Mouse (Mus musculus) liver, embryonic 15.5 days (tissue): ENCODE results near the gene Rnf157. TPM values are rescaled to one million over a fixed set of nuclear protein-coding genes. Genes with fewer than 3 reads are reported as not detected.

ENCODE experiments used
- ATAC-seq: fragments of 200-750 bp; cut with Nextera tagmentation; 2 replicates; pipeline ENCODE4 v1.8.0; 2017; ENCODE audit warnings: moderate number of reproducible peaks, mild to moderate bottlenecking, moderate library complexity; ENCODE audit not compliant: insufficient read depth
- H3K27ac ChIP-seq: fragments of 300-500 bp; sonication (generic); replicated peaks from 2 replicates; pipeline ENCODE4 v1.5.1; 2015; ENCODE audit warnings: mild to moderate bottlenecking, inconsistent platforms
- H3K27me3 ChIP-seq: fragments of 300-500 bp; sonication (generic); 2 replicates; pipeline ENCODE4 v1.6.1; 2015; ENCODE audit warnings: mild to moderate bottlenecking, inconsistent platforms
- H3K36me3 ChIP-seq: fragments of 300-500 bp; sonication (generic); replicated peaks from 2 replicates; pipeline ENCODE4 v1.6.1; 2015; ENCODE audit warnings: moderate library complexity, mild to moderate bottlenecking, inconsistent platforms
- H3K4me1 ChIP-seq: fragments of 300-500 bp; sonication (generic); replicated peaks from 2 replicates; pipeline ENCODE4 v1.6.1; 2015; ENCODE audit warnings: inconsistent platforms
- H3K4me2 ChIP-seq: fragments of 300-500 bp; sonication (generic); 2 replicates; pipeline ENCODE4 v1.6.1; 2015; ENCODE audit warnings: moderate library complexity, mild to moderate bottlenecking, inconsistent platforms
- H3K4me3 ChIP-seq: fragments of 300-500 bp; sonication (generic); replicated peaks from 2 replicates; pipeline ENCODE4 v1.5.1; 2015; ENCODE audit warnings: mild to moderate bottlenecking, inconsistent platforms
- H3K9ac ChIP-seq: fragments of 300-500 bp; sonication (generic); 2 replicates; pipeline ENCODE4 v1.6.1; 2015; ENCODE audit warnings: moderate library complexity, mild to moderate bottlenecking, inconsistent platforms
- H3K9me3 ChIP-seq: fragments of 300-500 bp; sonication (generic); replicated peaks from 2 replicates; pipeline ENCODE4 v1.6.1; 2016; ENCODE audit warnings: inconsistent platforms
- WGBS: fragments of 180-500 bp; shearing (Covaris S2); methylation state at CpG from one replicate; pipeline ENCODE4 v1.1.7; 2015; ENCODE audit warnings: mixed read lengths; ENCODE audit not compliant: insufficient replicate concordance; 5-methylcytosine and 5-hydroxymethylcytosine counted together
- polyA plus RNA-seq: library from polyadenylated mRNA; unstranded; fragments of >200 nt; fragmentation: Nextera tagmentation; extraction: Ambion mirVana; gene quantifications from 2 replicates; pipeline ENCODE4 v1.2.1, GENCODE M21; 2015

Rnf157 gene
- polyA plus RNA-seq, 1 experiment from 2014 or later: 1.4 TPM

- Histone ChIP-seq H3K4me1 (0 out of 2 replicates have a peak, but pooled peaks cover 3% of the 10 kb centered on the region), H3K36me3 (no peaks in the 10 kb centered on the region), H3K4me3 (no peak overlapping the region), H3K9ac (no peak overlapping the region), H3K27me3 (no peaks in the 10 kb centered on the region), H3K4me2 (no peak overlapping the region), H3K27ac (no peak overlapping the region), H3K9me3 (no peaks in the 10 kb centered on the region)
- 64% methylated on average over 17 of the region's 17 CpGs for WGBS
- no peak for ATAC-seq
Measured at GRCm38 (mm10) chr11:116354521-116354920, 58.3 kb downstream of the Rnf157 start.

- no peaks in the 10 kb centered on the region for H3K9me3 ChIP-seq
- WGBS: 65% methylated on average over 8 of the region's 8 CpGs
- H3K4me2 ChIP-seq: no peak overlapping the region
- H3K27ac ChIP-seq: no peak overlapping the region
- no peaks in the 10 kb centered on the region for H3K36me3 ChIP-seq
- H3K4me3 ChIP-seq: no peak overlapping the region
- no peaks in the 10 kb centered on the region for H3K27me3 ChIP-seq
- no peak overlapping the region for H3K9ac ChIP-seq
- H3K4me1 ChIP-seq: 0 out of 2 replicates have a peak, but pooled peaks cover 3% of the 10 kb centered on the region
- ATAC-seq: no peak
Measured at GRCm38 (mm10) chr11:116353535-116353934, 59.3 kb downstream of the Rnf157 start.

GRCm38 (mm10) chr11:116351294-116351693, 61.5 kb downstream of the Rnf157 start:
- H3K27ac ChIP-seq: no peak overlapping the region
- no peaks in the 10 kb centered on the region for H3K36me3 ChIP-seq
- H3K9me3 ChIP-seq: no peaks in the 10 kb centered on the region
- H3K9ac ChIP-seq: no peak overlapping the region
- ATAC-seq: no peak
- no peaks in the 10 kb centered on the region for H3K27me3 ChIP-seq
- H3K4me1 ChIP-seq: 0 out of 2 replicates have a peak, but pooled peaks cover 3% of the 10 kb centered on the region
- no peak overlapping the region for H3K4me3 ChIP-seq
- WGBS: 63% methylated on average over 5 of the region's 5 CpGs
- H3K4me2 ChIP-seq: no peak overlapping the region

- H3K27ac ChIP-seq: no peak overlapping the region
- H3K4me1 ChIP-seq: no peaks in the 10 kb centered on the region
- no peaks in the 10 kb centered on the region for H3K36me3 ChIP-seq
- H3K27me3 ChIP-seq: no peaks in the 10 kb centered on the region
- H3K9me3 ChIP-seq: no peaks in the 10 kb centered on the region
- H3K4me3 ChIP-seq: no peak overlapping the region
- no peak overlapping the region for H3K9ac ChIP-seq
- ATAC-seq: no peak
- WGBS: 68% methylated on average over 5 of the region's 5 CpGs
- no peak overlapping the region for H3K4me2 ChIP-seq
Measured at GRCm38 (mm10) chr11:116347955-116348354, 64.9 kb downstream of the Rnf157 start.

- Histone ChIP-seq H3K36me3 (no peaks in the 10 kb centered on the region), H3K4me3 (no peak overlapping the region), H3K4me1 (no peaks in the 10 kb centered on the region), H3K9me3 (no peaks in the 10 kb centered on the region), H3K27me3 (no peaks in the 10 kb centered on the region), H3K27ac (no peak overlapping the region), H3K4me2 (no peak overlapping the region), H3K9ac (no peak overlapping the region)
- 65% methylated on average over 7 of the region's 7 CpGs for WGBS
- no peak for ATAC-seq
Measured at GRCm38 (mm10) chr11:116347012-116347411, 65.8 kb downstream of the Rnf157 start.

GRCm38 (mm10) chr11:116342069-116342791, 70.6 kb downstream of the Rnf157 start:
- Histone ChIP-seq H3K4me1 (peaks cover 10% of the 10 kb centered on the region; the same call in 1 of the 2 replicates), H3K4me2 (no peak overlapping the region), H3K4me3 (no peak overlapping the region), H3K9ac (no peak overlapping the region), H3K27ac (no peak overlapping the region), H3K27me3 (peaks cover 16% of the 10 kb centered on the region), H3K9me3 (no peaks in the 10 kb centered on the region), H3K36me3 (no peaks in the 10 kb centered on the region)
- ATAC-seq: no peak
- WGBS: 70% methylated on average over 25 of the region's 25 CpGs

- H3K4me2 ChIP-seq: no peak overlapping the region
- no peak for ATAC-seq
- no peaks in the 10 kb centered on the region for H3K9me3 ChIP-seq
- WGBS: 33% methylated on average over 6 of the region's 6 CpGs
- peaks cover 41% of the 10 kb centered on the region for H3K4me1 ChIP-seq
- H3K27ac ChIP-seq: no peak overlapping the region
- no peak overlapping the region for H3K4me3 ChIP-seq
- peaks cover 63% of the 10 kb centered on the region for H3K27me3 ChIP-seq
- no peak overlapping the region for H3K9ac ChIP-seq
- H3K36me3 ChIP-seq: no peaks in the 10 kb centered on the region
Measured at GRCm38 (mm10) chr11:116337531-116337930, 75.3 kb downstream of the Rnf157 start.

- H3K9ac ChIP-seq: no peak overlapping the region
- ATAC-seq: no peak
- no peak overlapping the region for H3K4me3 ChIP-seq
- WGBS: 45% methylated on average over 12 of the region's 12 CpGs
- H3K4me1 ChIP-seq: peaks cover 45% of the 10 kb centered on the region
- no peaks in the 10 kb centered on the region for H3K36me3 ChIP-seq
- no peak overlapping the region for H3K4me2 ChIP-seq
- H3K27me3 ChIP-seq: peaks cover 68% of the 10 kb centered on the region
- H3K27ac ChIP-seq: no peak overlapping the region
- no peaks in the 10 kb centered on the region for H3K9me3 ChIP-seq
Measured at GRCm38 (mm10) chr11:116337000-116337399, 75.8 kb downstream of the Rnf157 start.

- 75% methylated on average over 4 of the region's 4 CpGs for WGBS
- H3K9me3 ChIP-seq: no peaks in the 10 kb centered on the region
- ATAC-seq: no peak
- peaks cover 43% of the 10 kb centered on the region for H3K4me1 ChIP-seq
- H3K4me3 ChIP-seq: no peak overlapping the region
- no peak overlapping the region for H3K27ac ChIP-seq
- peaks cover 74% of the 10 kb centered on the region for H3K27me3 ChIP-seq
- no peak overlapping the region for H3K9ac ChIP-seq
- no peaks in the 10 kb centered on the region for H3K36me3 ChIP-seq
- H3K4me2 ChIP-seq: no peak overlapping the region
Measured at GRCm38 (mm10) chr11:116336393-116336792, 76.4 kb downstream of the Rnf157 start.

- peak; percentile 58 for ATAC-seq
- Histone ChIP-seq H3K4me3 (peak within 1 kb of the TSS; percentile 63), H3K36me3 (no peaks in the 10 kb centered on the region), H3K27ac (no peak within 1 kb of the TSS), H3K4me2 (peak within 1 kb of the TSS; percentile 93), H3K27me3 (peaks cover 76% of the 10 kb centered on the region), H3K4me1 (peaks cover 43% of the 10 kb centered on the region), H3K9ac (peak within 1 kb of the TSS; percentile 41), H3K9me3 (no peaks in the 10 kb centered on the region)
- WGBS: under 1% methylated on average over 59 of the region's 61 CpGs
Measured at GRCm38 (mm10) chr11:116335244-116336036, 77.4 kb downstream of the Rnf157 start, which contains the start of gene Foxj1. Gene Foxj1, minus strand, starts transcription at chr11:116335399.

- Histone ChIP-seq H3K9me3 (no peaks in the 10 kb centered on the region), H3K4me2 (peak overlapping the region; percentile 93), H3K27me3 (peaks cover 76% of the 10 kb centered on the region), H3K27ac (no peak overlapping the region), H3K9ac (no peak overlapping the region; the same call in 1 of the 2 replicates), H3K4me1 (peaks cover 41% of the 10 kb centered on the region), H3K4me3 (peak overlapping the region; percentile 63), H3K36me3 (no peaks in the 10 kb centered on the region)
- WGBS: 6% methylated on average over 26 of the region's 26 CpGs
- ATAC-seq: no peak
Measured at GRCm38 (mm10) chr11:116334417-116334782, 78.4 kb downstream of the Rnf157 start.
